Mouse (Mus musculus) liver, embryonic 14.5 days (tissue): Measurements from ENCODE around the gene Tmf1. TPM values are rescaled to one million over a fixed set of nuclear protein-coding genes. Genes with fewer than 3 reads are reported as not detected.
A peak's percentile ranks its signal among the peaks of the same experiment; 100 is the strongest.

Source experiments
- ATAC-seq: fragments of 200-750 bp; cut with Nextera tagmentation; 2 replicates; pipeline ENCODE4 v1.8.0; 2017; ENCODE audit warnings: moderate number of reproducible peaks, mild to moderate bottlenecking, moderate library complexity; ENCODE audit not compliant: insufficient read depth
- DNase-seq, 3 experiments: peaks; one replicate each; pipeline ENCODE4 v3.0.0-alpha.2; 2012 to 2013; ENCODE audit warnings: low read depth in 3 of 3, low spot score in 3 of 3
- H3K27ac ChIP-seq: fragments of 300-500 bp; sonication (generic); 2 replicates; pipeline ENCODE4 v1.5.1; 2014; ENCODE audit warnings: moderate library complexity, mild to moderate bottlenecking, control low read depth, inconsistent platforms
- H3K27me3 ChIP-seq: fragments of 300-500 bp; sonication (generic); 2 replicates; pipeline ENCODE4 v1.6.1; 2014; ENCODE audit warnings: mild to moderate bottlenecking, low read length, moderate library complexity; ENCODE audit not compliant: control insufficient read depth, insufficient read depth
- H3K36me3 ChIP-seq: fragments of 300-500 bp; sonication (generic); replicated peaks from 2 replicates; pipeline ENCODE4 v1.6.1; 2014; ENCODE audit warnings: low read depth; ENCODE audit not compliant: control insufficient read depth, insufficient read depth
- H3K4me1 ChIP-seq, 2 experiments: fragments of 200-500 bp in 1 of 2; fragments of 300-500 bp in 1 of 2; sonication (generic) in 1 of 2; replicated peaks; 2 replicates each; pipeline ENCODE4 v1.6.1; 2012 to 2014; ENCODE audit warnings: antibody characterized with exemption in 1 of 2, inconsistent platforms in 1 of 2, low read length in 1 of 2; ENCODE audit not compliant: control insufficient read depth in 2 of 2, insufficient read depth in 2 of 2
- H3K4me2 ChIP-seq: fragments of 300-500 bp; sonication (generic); 2 replicates; pipeline ENCODE4 v1.6.1; 2014; ENCODE audit warnings: low read depth, mild to moderate bottlenecking, control low read depth, moderate library complexity
- H3K4me3 ChIP-seq, 2 experiments: fragments of 200-500 bp in 1 of 2; fragments of 300-500 bp in 1 of 2; sonication (generic) in 1 of 2; 2 replicates each; pipeline ENCODE4 v1.5.1; 2012 to 2014; ENCODE audit warnings: low read depth in 2 of 2, low read length in 2 of 2, mild to moderate bottlenecking in 2 of 2, control low read depth in 1 of 2, inconsistent platforms in 1 of 2, moderate library complexity in 1 of 2; ENCODE audit not compliant: insufficient read depth in 1 of 2
- H3K9ac ChIP-seq: fragments of 300-500 bp; sonication (generic); replicated peaks from 2 replicates; pipeline ENCODE4 v1.6.1; 2014; ENCODE audit warnings: mild to moderate bottlenecking, control low read depth, moderate library complexity
- H3K9me3 ChIP-seq: fragments of 300-500 bp; sonication (generic); 2 replicates; pipeline ENCODE4 v1.6.1; 2016; ENCODE audit warnings: low read length, mixed read lengths; ENCODE audit not compliant: control insufficient read depth
- CTCF ChIP-seq: IDR thresholded peaks from 2 replicates; pipeline ENCODE4 v1.5.1; 2016; ENCODE audit warnings: antibody characterized with exemption, low read depth, control low read depth
- EP300 ChIP-seq: IDR thresholded peaks from 2 replicates; pipeline ENCODE4 v1.6.1; 2016; ENCODE audit warnings: antibody characterized with exemption, low read depth
- WGBS: fragments of 180-500 bp; shearing (Covaris S2); extraction: QIAGEN DNeasy Blood & Tissue Kit; methylation state at CpG from one replicate; pipeline ENCODE4 v1.1.7; 2014; ENCODE audit not compliant: insufficient replicate concordance; 5-methylcytosine and 5-hydroxymethylcytosine counted together
- polyA plus RNA-seq, 2 experiments: library from polyadenylated mRNA; depleted of rRNA in 1 of 2; stranded (reverse) in 1 of 2; unstranded in 1 of 2; fragments of >200 nt; fragmentation: Nextera tagmentation in 1 of 2; extraction: Ambion mirVana in 1 of 2; gene quantifications; 2 replicates each; pipeline versions ENCODE4 v1.2.1 to v1.2.3; 2012 to 2014

Tmf1 gene
- polyA plus RNA-seq, 2 experiments, result 1.4 to 12.3 TPM

GRCm38 (mm10) chr6:97216154-97216821 lies 37.4 kb upstream of the Tmf1 start:
- peaks cover 14 to 35% of the 10 kb centered on the region in 2 experiments for H3K4me1 ChIP-seq
- H3K36me3 ChIP-seq, result peaks cover 5% of the 10 kb centered on the region; the same call in 1 of the 2 replicates
- H3K9me3 ChIP-seq, result no peaks in the 10 kb centered on the region
- ATAC-seq (no peak), DNase-seq (no peak)
- H3K4me2 ChIP-seq, result no peak overlapping the region
- no peak overlapping the region for H3K9ac ChIP-seq
- no peak overlapping the region for H3K4me3 ChIP-seq
- no peak overlapping the region for H3K27ac ChIP-seq
- no peaks in the 10 kb centered on the region for H3K27me3 ChIP-seq
- WGBS, result 78% methylated on average over 4 of the region's 4 CpGs
- TF ChIP-seq EP300, result no peak
- TF ChIP-seq CTCF, result no peak

- no peaks in the 10 kb centered on the region for H3K27me3 ChIP-seq
- ATAC-seq, result peak; percentile 29; the same call in 1 of the 2 replicates
- no peaks in the 10 kb centered on the region for H3K9me3 ChIP-seq
- peak overlapping the region; percentile 49 for H3K27ac ChIP-seq
- DNase-seq, result no peak
- WGBS, result 18% methylated on average over 12 of the region's 12 CpGs
- TF ChIP-seq EP300, result no peak
- TF ChIP-seq CTCF, result no peak
- H3K4me2 ChIP-seq, result peak overlapping the region; percentile 96
- peak overlapping the region; percentile 94 for H3K9ac ChIP-seq
- H3K4me1 ChIP-seq, result peaks cover 21 to 39% of the 10 kb centered on the region in 2 experiments
- peaks cover 5% of the 10 kb centered on the region; the same call in 1 of the 2 replicates for H3K36me3 ChIP-seq
- H3K4me3 ChIP-seq, result peak overlapping the region; percentile 67 to 90
Measured at GRCm38 (mm10) chr6:97211981-97212380, 33.1 kb upstream of the Tmf1 start.

- Histone ChIP-seq H3K9ac (peak overlapping the region; percentile 94), H3K9me3 (no peaks in the 10 kb centered on the region), H3K36me3 (peaks cover 5% of the 10 kb centered on the region; the same call in 1 of the 2 replicates), H3K27ac (peak overlapping the region; percentile 79), H3K4me1 (peaks cover 26 to 42% of the 10 kb centered on the region in 2 experiments), H3K4me3 (peak overlapping the region; percentile 90 to 98), H3K27me3 (no peaks in the 10 kb centered on the region), H3K4me2 (peak overlapping the region; percentile 96)
- ATAC-seq (peak; percentile 79), DNase-seq (peak in 1 of 3 experiments; percentile 49)
- TF ChIP-seq EP300 (no peak), CTCF (0 out of 2 replicates have a peak, but pooled peaks have one; percentile 6)
- 1% methylated on average over 22 of the region's 22 CpGs for WGBS
Measured at GRCm38 (mm10) chr6:97210962-97211601, 32.2 kb upstream of the Tmf1 start.

DNA sequence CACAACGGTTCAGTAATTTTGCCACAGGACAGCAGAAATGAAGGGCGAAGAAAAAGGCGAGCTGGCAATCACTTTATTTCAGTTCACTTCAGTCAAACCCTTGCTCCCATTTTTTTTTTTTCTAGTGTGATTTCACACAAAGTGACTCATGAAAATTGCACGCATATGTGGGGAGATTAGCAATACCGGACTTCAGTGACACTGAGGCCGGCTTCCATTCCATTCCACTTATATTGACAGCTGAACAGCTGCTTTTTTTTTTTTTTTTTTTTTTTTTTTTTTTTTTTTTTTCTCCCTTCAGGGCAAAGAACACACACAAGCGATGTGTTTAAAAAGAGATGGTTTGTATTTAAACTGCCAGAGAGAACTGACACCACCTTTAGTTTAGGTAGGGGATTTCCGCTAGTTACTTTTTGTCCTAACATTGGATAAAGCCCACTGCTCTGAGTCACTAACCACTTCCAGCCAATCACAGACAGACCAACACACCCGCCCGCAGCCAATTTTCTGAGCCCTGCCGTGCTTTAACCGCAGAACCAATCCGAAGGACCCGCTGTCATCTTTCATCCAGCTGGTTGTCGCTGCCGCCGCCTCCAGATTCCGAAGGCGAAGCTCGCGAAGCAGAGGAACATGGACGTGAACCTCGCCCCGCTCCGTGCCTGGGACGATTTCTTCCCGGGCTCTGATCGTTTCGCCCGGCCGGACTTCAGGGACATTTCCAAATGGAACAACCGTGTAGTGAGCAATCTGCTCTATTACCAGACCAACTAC lies 31.5 kb upstream of the Tmf1 start, which contains the start of gene Arl6ip5:
Arl6ip5 (plus strand) TSS at position 499 of the 771 bp plus-strand sequence.
- peaks cover 26 to 42% of the 10 kb centered on the region in 2 experiments for H3K4me1 ChIP-seq
- peak within 1 kb of the TSS; percentile 96 for H3K4me2 ChIP-seq
- ATAC-seq (peak; percentile 62), DNase-seq (peak; percentile 81 to 85 (median 81))
- peak within 1 kb of the TSS; percentile 94 for H3K9ac ChIP-seq
- H3K4me3 ChIP-seq, result peak within 1 kb of the TSS; percentile 90 to 98
- no peak for TF ChIP-seq CTCF
- TF ChIP-seq EP300, result no peak
- peak within 1 kb of the TSS; percentile 79 for H3K27ac ChIP-seq
- WGBS, result 8% methylated on average over 32 of the region's 32 CpGs
- H3K36me3 ChIP-seq, result peaks cover 4% of the 10 kb centered on the region; the same call in 1 of the 2 replicates
- no peaks in the 10 kb centered on the region for H3K27me3 ChIP-seq
- H3K9me3 ChIP-seq, result no peaks in the 10 kb centered on the region
